8 mouse cellular contexts compared by ENCODE assay signal in genomic region chr4:43982053-43982732, GRCm38 (mm10). TPM values are rescaled to one million over a fixed set of nuclear protein-coding genes. Genes with fewer than 3 reads are reported as not detected.
DNase-seq lines count a peak whose midpoint lies in the region.

No protein-coding gene starts in this region.

- DNase-seq in adrenal gland, adult (ENCODE audit: inconsistent age in 2 of 2, low spot score in 1 of 2) = peak; percentile 93 to 98
- peak; percentile 95 for DNase-seq in embryo, embryonic 10 days (ENCODE audit: low spot score)
- peak; percentile 98 for DNase-seq in gastrocnemius, postnatal 10 days
- DNase-seq in induced T-regulatory cell, adult 2 months (ENCODE audit: low read depth) = peak; percentile 96
- DNase-seq in left cerebral cortex, adult 8-10 months (ENCODE audit: low spot score in 2 of 2) = peak; percentile 81 to 94
- DNase-seq in right cerebral cortex, adult 2 months (ENCODE audit: low spot score in 2 of 2) = peak; percentile 94 to 95
- DNase-seq in urinary bladder, postnatal 10 days (ENCODE audit: low spot score) = peak; percentile 84

- H3K4me1 ChIP-seq in megakaryocyte, embryonic 14.5 days = peaks cover 47% of the 10 kb centered on the region

- no peaks in the 10 kb centered on the region for H3K9me3 ChIP-seq in megakaryocyte, embryonic 14.5 days

- H3K36me3 ChIP-seq in megakaryocyte, embryonic 14.5 days (replicated peaks; ENCODE audit: low read length) = peaks cover 36% of the 10 kb centered on the region

- H3K4me3 ChIP-seq in megakaryocyte, embryonic 14.5 days (replicated peaks) = peak overlapping the region; percentile 89

- peaks cover 31% of the 10 kb centered on the region for H3K27me3 ChIP-seq in megakaryocyte, embryonic 14.5 days (replicated peaks)

RNA-seq across cellular contexts. Expression of gene Ccin, which starts 1.1 kb away (rescaled TPM):
- total RNA-seq in gastrocnemius, postnatal 10 days (2021) = under 1 TPM in 1 of 2 experiments, not detected in 1; 0.14 TPM
- total RNA-seq in left cerebral cortex, adult 8-10 months (2022) = not detected
- not detected in 2 replicates for polyA plus RNA-seq in megakaryocyte, embryonic 14.5 days (2012; ENCODE audit: insufficient read depth, low replicate concordance)

RNA-seq across cellular contexts. Expression of gene Clta, which starts 22.1 kb away (rescaled TPM):
- 100 to 1,000 TPM in 1 of 2 experiments, 10 to 100 TPM in 1; 94.7 to 106 TPM for total RNA-seq in gastrocnemius, postnatal 10 days (2021)
- 100 to 1,000 TPM; 270 to 279 (median 276) TPM for total RNA-seq in left cerebral cortex, adult 8-10 months (2022)
- polyA plus RNA-seq in megakaryocyte, embryonic 14.5 days (2012; ENCODE audit: insufficient read depth, low replicate concordance) = 132 and 432 TPM in 2 replicates

RNA-seq across cellular contexts. Expression of gene Glipr2, which starts 25.0 kb away (rescaled TPM):
- 10 to 100 TPM; 13.1 to 18.0 TPM for total RNA-seq in gastrocnemius, postnatal 10 days (2021)
- 1 to 10 TPM; 3.0 to 4.9 (median 3.3) TPM for total RNA-seq in left cerebral cortex, adult 8-10 months (2022)
- polyA plus RNA-seq in megakaryocyte, embryonic 14.5 days (2012; ENCODE audit: insufficient read depth, low replicate concordance) = 6.5 and 32.0 TPM in 2 replicates

Comparison
In these comparisons a context has a peak if more than half of its experiments do, and no peak if none do; other contexts are left out.
1. Peak in every context shown above with its lines: DNase-seq and H3K4me3 ChIP-seq.